Mouse (Mus musculus) thymus, postnatal 4 days (tissue): ENCODE results near the gene Lrrc75a.
A peak's percentile ranks its signal among the peaks of the same experiment; 100 is the strongest.

Experiments used
- DNase-seq: peaks from one replicate; pipeline ENCODE4 v3.0.0; 2021

Lrrc75a gene

GRCm38 (mm10) chr11:62587034-62587433 lies 61.3 kb downstream of the Lrrc75a start:
- DNase-seq: no peak

GRCm38 (mm10) chr11:62584671-62585206 lies 63.6 kb downstream of the Lrrc75a start:
- DNase-seq: no peak

- no peak for DNase-seq
Observed at GRCm38 (mm10) chr11:62583031-62583430, 65.3 kb downstream of the Lrrc75a start.

DNA sequence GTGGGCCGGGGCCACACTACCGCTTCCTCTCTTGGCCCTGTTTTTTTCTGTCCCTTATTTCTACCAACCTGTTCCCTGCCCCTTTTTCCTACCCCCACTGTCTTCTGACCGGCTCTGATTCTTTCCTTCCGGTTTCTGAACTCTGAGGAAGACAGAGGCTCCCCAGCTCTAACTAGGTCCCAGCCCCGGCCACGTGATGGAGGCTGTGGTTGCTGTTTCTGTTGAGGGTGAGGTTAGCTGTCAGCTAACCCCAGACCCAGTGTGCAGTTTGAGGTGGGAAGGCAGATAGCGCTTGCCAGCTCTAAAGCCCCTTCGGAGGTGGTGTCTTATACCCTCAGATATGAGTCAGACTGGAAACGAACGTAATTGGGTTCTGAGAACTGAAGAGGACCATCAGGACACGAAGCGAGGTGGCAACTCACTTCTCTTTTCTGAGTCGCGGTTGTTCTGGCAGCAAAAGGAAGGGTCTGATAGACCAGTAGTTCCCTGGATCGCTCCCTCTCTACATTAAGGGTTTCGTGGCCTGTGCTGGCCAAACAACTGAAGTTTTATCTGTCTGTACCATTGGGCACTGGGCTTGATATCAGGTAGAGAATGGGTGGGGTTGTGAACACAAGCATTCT lies 71.7 kb downstream of the Lrrc75a start:
- DNase-seq: peak; percentile 82

- peak; percentile 62 for DNase-seq
Observed at GRCm38 (mm10) chr11:62575659-62576438, 72.5 kb downstream of the Lrrc75a start.

- DNase-seq: peak; percentile 93
Observed at GRCm38 (mm10) chr11:62575297-62575658, 73.0 kb downstream of the Lrrc75a start.

GRCm38 (mm10) chr11:62574703-62575085 lies 73.6 kb downstream of the Lrrc75a start:
- peak; percentile 29 for DNase-seq

- peak; percentile 82 for DNase-seq
Observed at GRCm38 (mm10) chr11:62573959-62574702, 74.2 kb downstream of the Lrrc75a start, which contains the start of gene Trpv2. Gene Trpv2 (plus strand): TSS chr11:62574486.

DNA sequence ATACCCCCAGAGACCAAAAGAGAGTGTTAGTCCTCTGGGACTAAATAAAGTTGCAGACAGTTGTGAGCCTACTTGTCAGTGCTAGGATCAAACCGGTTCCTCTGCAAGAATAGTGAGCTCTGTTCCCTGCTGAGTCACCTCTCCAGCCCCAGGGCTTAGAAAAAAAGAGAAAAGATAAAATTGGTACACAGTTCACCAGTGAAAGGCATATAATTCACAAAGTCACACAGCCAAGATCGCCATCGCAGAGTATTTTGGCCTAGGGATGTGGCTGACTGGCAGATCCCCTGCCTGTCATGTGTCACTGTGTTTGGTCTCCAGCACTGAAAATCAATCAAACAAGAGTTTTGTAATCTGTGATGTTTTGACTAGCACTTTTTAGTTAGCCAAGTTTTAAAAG lies 80.0 kb downstream of the Lrrc75a start:
- DNase-seq: no peak

DNA sequence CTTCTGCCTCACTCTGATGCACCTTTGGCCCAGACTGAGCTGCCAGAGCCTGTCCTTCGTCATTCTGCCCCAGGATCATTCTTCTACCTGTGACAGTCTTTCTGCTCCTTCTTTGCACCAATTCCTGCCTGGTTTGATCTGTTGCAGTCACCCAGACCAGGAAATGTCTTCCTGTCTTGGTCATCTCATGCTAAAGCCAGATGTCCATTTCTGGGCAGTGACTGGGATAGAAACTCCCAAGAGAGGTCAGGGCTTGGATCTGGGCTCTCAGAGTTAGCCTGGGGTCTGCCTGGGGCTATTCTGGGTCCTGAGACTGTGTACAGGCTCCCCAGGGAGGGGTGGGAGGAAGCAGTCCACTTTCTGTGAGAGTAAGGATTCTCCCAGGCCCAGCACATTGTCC lies 82.1 kb downstream of the Lrrc75a start:
- no peak for DNase-seq

DNA sequence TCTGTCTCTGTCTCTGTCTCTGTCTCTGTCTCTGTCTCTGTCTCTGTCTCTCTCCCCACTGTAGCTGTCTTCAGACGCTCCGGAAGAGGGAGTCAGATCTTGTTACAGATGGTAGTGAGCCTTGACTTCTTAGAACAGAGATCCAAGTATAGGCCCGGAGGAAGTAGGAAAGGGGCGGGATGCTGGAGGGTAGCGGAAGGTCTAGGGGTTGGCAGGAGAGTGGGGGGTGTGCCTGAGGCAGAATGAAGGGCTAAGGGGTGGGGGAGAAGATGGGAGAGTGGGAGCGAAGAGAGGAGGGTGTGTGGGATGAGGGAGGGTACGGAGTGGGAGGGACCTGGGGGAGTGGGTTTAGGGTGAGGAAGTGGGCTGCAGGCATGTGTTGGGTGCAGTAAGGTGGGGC lies 82.6 kb downstream of the Lrrc75a start:
- DNase-seq: no peak

GRCm38 (mm10) chr11:62563590-62563989 lies 84.7 kb downstream of the Lrrc75a start:
- no peak for DNase-seq

DNA sequence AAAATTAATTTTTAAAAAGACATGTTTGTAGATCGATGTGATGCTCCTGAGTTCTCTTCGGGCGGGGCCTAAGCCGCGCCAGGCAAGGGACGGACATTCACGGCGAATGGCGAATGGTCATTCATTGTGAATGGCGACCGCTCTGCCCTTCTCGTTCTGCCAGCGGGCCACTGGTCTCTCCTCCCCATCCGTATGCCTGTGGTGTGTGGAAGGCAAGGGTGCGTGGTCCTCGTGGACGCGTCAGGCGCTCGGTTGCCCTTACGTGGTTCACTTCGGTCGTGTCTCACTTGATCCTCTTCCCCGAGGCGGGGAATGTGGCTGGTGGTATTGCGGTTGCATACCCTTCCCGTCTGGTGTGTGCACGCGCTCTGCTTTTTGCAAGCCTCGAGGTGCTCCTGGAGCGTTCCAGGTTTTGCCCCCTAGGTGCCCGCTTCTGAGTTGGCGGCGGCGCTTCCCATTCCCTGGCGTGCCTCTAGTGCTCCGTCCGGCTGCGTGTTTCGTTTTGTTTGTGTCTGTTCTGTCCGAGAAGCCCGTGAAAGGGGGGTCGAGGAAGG lies 87.8 kb downstream of the Lrrc75a start:
- DNase-seq: peak; percentile 43

DNA sequence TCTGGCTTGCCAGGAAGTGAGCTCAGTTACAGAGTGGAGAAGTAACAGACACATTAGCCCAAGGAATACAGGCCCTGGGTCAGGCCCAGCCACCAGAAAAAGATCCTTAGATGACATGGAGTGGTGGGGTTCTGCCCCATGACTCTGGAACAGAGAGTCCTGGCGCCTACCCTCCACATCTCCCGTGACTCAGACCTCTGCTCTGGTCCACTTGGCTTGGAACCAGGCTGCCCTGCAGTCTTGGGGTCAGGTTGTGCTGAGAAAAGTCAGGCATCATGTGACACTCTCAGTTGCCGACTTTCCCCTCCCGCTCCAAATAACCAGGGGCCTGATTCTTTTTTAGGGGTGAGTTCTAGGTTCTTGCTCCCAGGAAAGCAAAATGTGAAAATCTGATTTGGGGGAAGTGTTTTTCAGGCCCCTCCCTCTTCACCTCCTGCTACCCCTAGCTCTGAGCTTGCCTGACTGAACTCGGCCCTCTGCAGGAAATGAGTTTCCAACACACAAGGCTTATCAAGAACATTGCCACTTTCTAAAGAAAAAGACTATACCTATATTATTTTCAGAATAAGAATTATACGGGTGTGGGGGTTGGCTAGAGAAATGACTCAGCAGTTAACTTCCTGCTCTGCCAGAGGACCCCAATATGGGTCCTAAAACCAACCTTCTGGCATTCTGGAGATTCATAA lies 89.2 kb downstream of the Lrrc75a start:
- DNase-seq: no peak

- no peak for DNase-seq
Observed at GRCm38 (mm10) chr11:62558152-62558551, 90.2 kb downstream of the Lrrc75a start.

DNA sequence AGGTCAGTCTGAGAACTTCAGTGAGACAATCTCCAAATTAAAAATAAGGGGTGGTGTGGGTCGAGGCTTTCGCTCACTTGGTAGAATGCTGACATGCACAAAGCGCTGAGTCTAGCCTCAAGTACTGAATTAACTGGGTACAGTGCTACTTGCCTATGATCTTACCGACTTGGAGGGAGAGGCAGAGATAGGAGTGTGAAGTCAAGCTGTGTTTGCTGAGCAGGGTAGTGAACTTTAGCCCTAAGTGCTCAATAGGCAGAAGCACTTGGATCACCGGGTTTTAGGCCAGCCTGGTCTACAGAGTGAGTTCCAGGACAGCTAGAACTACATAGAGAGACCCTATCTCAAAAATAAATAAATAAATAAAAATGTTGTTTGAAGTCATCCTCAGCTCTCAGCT lies 91.1 kb downstream of the Lrrc75a start:
- no peak for DNase-seq

- DNase-seq: no peak
Observed at GRCm38 (mm10) chr11:62555896-62556412, 92.4 kb downstream of the Lrrc75a start.

DNA sequence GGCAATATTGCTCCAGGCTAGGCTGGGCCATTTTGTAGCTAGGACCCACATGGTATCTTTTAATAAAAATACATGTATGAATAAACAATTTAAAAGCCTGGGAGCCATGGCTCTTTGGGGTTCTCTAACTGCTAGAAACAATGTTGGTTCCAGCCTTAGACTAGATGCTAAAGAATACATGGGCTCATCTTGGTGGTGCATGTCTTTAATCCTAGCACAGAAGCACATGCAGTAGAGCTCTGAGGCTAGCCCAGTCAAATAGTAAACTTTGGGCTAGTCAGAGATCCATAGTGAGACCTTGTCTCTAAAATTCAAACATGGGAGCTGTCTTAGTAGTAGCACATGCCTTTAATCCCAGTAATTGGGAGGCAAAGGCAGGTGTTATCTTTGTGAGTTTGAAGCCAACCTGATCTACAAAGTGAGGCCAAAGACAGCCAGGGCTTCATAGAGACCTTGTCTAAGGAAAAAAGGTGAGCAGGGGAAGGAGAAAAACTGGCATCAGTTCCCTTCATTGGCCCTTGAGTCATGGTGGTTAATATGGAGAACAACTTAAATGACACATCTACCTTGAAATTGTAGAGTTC lies 93.3 kb downstream of the Lrrc75a start:
- no peak for DNase-seq
